8 mouse cellular contexts compared by ENCODE assay signal in genomic region chr16:62786621-62787331, GRCm38 (mm10). TPM values are rescaled to one million over a fixed set of nuclear protein-coding genes. Genes with fewer than 3 reads are reported as not detected.
DNase-seq lines count a peak whose midpoint lies in the region; ATAC-seq and TF ChIP-seq lines count a peak whose summit lies in the region.

Gene Nsun3 (minus strand): TSS chr16:62786818.

- peak within 1 kb of the TSS; percentile 82 for H3K9ac ChIP-seq in hindbrain, embryonic 13.5 days

- POLR2A ChIA-PET in Patski (lab: Charles Lee) = interaction anchor here (0.9 kb wide), 1 partner anchor 10 kb away, joined by 4 read pairs; no protein-coding TSS in a partner anchor

- H3K4me1 ChIP-seq in hindbrain, embryonic 13.5 days (replicated peaks) = peaks cover 31% of the 10 kb centered on the region

- no peaks in the 10 kb centered on the region for H3K36me3 ChIP-seq in hindbrain, embryonic 13.5 days

- H3K4me3 ChIP-seq in hindbrain, embryonic 13.5 days = peak within 1 kb of the TSS; percentile 80

- 2% methylated on average over 41 of the region's 41 CpGs for WGBS in hindbrain, embryonic 13.5 days

- H3K4me2 ChIP-seq in hindbrain, embryonic 13.5 days = peak within 1 kb of the TSS; percentile 67

- H3K27me3 ChIP-seq in Patski = no peaks in the 10 kb centered on the region
- H3K27me3 ChIP-seq in hindbrain, embryonic 13.5 days = no peaks in the 10 kb centered on the region

- H3K9me3 ChIP-seq in hindbrain, embryonic 13.5 days = no peaks in the 10 kb centered on the region

- TF ChIP-seq CTCF in Patski (IDR thresholded peaks at IDR 0.05) = no peak

- CTCF ChIA-PET in Patski (lab: Charles Lee) = interaction anchor here (1.3 to 1.8 kb wide), 2 partner anchors 9 to 40 kb away, joined by 4 to 5 read pairs; no protein-coding TSS in a partner anchor

- peak; percentile 83 for DNase-seq in Patski (ENCODE audit: low read depth, low spot score)
- DNase-seq in cerebellum, postnatal 14 days = peak; percentile 93
- peak; percentile 87 to 90 for DNase-seq in frontal cortex, postnatal 14 days (ENCODE audit: low spot score in 2 of 2)
- DNase-seq in layer of hippocampus, postnatal 25 days (ENCODE audit: extremely low spot score in 1 of 2, low spot score in 1 of 2) = peak; percentile 77 to 79
- DNase-seq in lung, postnatal 25 days (ENCODE audit: low spot score) = peak; percentile 97
- peak; percentile 97 for DNase-seq in retina, embryonic 14.5 days (ENCODE audit: low spot score)
- peak; percentile 89 for DNase-seq in thymus, postnatal 4 days

- peak within 1 kb of the TSS; percentile 89 for H3K27ac ChIP-seq in hindbrain, embryonic 13.5 days

- peak; percentile 99 for ATAC-seq in Patski
- peak; percentile 97 for ATAC-seq in hindbrain, embryonic 13.5 days (ENCODE audit: low FRiP score)

- in situ Hi-C loops in Patski (cut with MboI; ENCODE audit: low pct_unique_long_range_greater_than_20kb) = no loop called here

RNA-seq across cellular contexts. Expression of gene Nsun3, which starts in this region (rescaled TPM):
- polyA plus RNA-seq in Patski (2021) = 10.3 TPM
- 9.4 and 10.7 TPM in 2 replicates for polyA plus RNA-seq in hindbrain, embryonic 13.5 days (2015; fragmentation: Nextera tagmentation; extraction: Ambion mirVana)
- 10 to 100 TPM in 1 of 2 experiments, 1 to 10 TPM in 1; 8.0 to 15.7 TPM for total RNA-seq in layer of hippocampus, postnatal 25 days (2021)

Comparison
In these comparisons a context has a peak if more than half of its experiments do, and no peak if none do; other contexts are left out.
1. Peak in every context shown above with its lines: DNase-seq, ATAC-seq, H3K4me3 ChIP-seq and H3K27ac ChIP-seq.